In the genomic region with DNA sequence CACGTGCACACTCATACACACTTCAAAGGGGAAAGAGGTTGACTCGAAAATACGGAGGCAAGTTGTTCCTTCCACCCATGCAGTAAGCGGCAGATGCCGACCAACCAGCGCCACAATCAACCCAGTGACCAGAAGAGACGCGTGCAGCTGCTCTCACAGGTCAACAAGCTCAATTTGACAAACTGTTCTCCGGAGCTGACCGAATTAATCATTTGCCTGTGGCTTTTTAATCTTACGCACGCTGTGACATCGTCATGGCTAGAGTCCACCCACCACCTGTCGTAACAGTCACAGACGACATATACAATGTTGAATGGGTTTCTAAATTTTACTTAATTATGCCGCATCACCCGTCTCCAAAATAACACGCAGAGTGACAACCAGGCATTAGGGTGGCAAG, we compare ENCODE assay signal across 22 mouse cellular contexts.
DNase-seq lines count a peak whose midpoint lies in the region; ATAC-seq and TF ChIP-seq lines count a peak whose summit lies in the region.
"Had no signal": no experiment of that assay in that cellular context is flagged by ENCODE, and none has a peak within 500 bp of the region (broad histone marks: within the 10 kb centered on the region; RNA-seq: fewer than 3 reads in every experiment).

No protein-coding gene starts in this region.

- WGBS in hindbrain, embryonic 10.5 days, result 85% methylated on average over 18 of the region's 18 CpGs
- 64% methylated on average over 18 of the region's 18 CpGs for WGBS in hindbrain, embryonic 12.5 days
- 73% methylated on average over 18 of the region's 18 CpGs for WGBS in kidney, embryonic 16.5 days

- no peak overlapping the region for H3K4me3 ChIP-seq in hindbrain, embryonic 10.5 days
- H3K4me3 ChIP-seq in hindbrain, embryonic 12.5 days, result no peak overlapping the region
- H3K4me3 ChIP-seq in kidney, embryonic 16.5 days (ENCODE audit: low read length), result no peak overlapping the region
- H3K4me3 ChIP-seq: erythroblast, embryonic 14.5 days; heart, embryonic 15.5 days; layer of hippocampus, adult 2 months; limb, embryonic 10.5 days; liver, embryonic 15.5 days; midbrain, embryonic 13.5 days; neural tube, embryonic 15.5 days had no signal

- no peak overlapping the region for H3K9ac ChIP-seq in hindbrain, embryonic 12.5 days
- H3K9ac ChIP-seq in kidney, embryonic 16.5 days (replicated peaks; ENCODE audit: low read length), result no peak overlapping the region
- H3K9ac ChIP-seq: heart, embryonic 15.5 days; liver, embryonic 15.5 days; midbrain, embryonic 13.5 days; neural tube, embryonic 15.5 days had no signal

- no peak for TF ChIP-seq CTCF in brain, embryonic 14.5 days (IDR thresholded peaks at IDR 0.05; ENCODE audit: borderline replicate concordance, extremely low read depth, insufficient read depth, insufficient read length)

- H3K4me1 ChIP-seq in hindbrain, embryonic 10.5 days (replicated peaks), result peaks cover 24% of the 10 kb centered on the region
- H3K4me1 ChIP-seq in hindbrain, embryonic 12.5 days, result peaks cover 13% of the 10 kb centered on the region
- H3K4me1 ChIP-seq in kidney, embryonic 16.5 days (ENCODE audit: insufficient read depth, low read length), result no peaks in the 10 kb centered on the region
- H3K4me1 ChIP-seq: heart, embryonic 15.5 days; liver, embryonic 15.5 days had no signal

- no peak overlapping the region for H3K4me2 ChIP-seq in hindbrain, embryonic 12.5 days (replicated peaks)
- no peak overlapping the region for H3K4me2 ChIP-seq in kidney, embryonic 16.5 days (replicated peaks; ENCODE audit: low read depth, low read length)
- H3K4me2 ChIP-seq: heart, embryonic 15.5 days; liver, embryonic 15.5 days; midbrain, embryonic 13.5 days; neural tube, embryonic 15.5 days had no signal

- H3K27me3 ChIP-seq in hindbrain, embryonic 10.5 days (ENCODE audit: insufficient read depth, poor library complexity, severe bottlenecking), result no peaks in the 10 kb centered on the region
- no peaks in the 10 kb centered on the region for H3K27me3 ChIP-seq in hindbrain, embryonic 12.5 days
- H3K27me3 ChIP-seq in kidney, embryonic 16.5 days (ENCODE audit: insufficient read depth, low read length), result no peaks in the 10 kb centered on the region
- H3K27me3 ChIP-seq: CH12.LX; heart, embryonic 15.5 days; liver, embryonic 15.5 days; midbrain, embryonic 13.5 days; neural tube, embryonic 15.5 days had no signal

- no peak for DNase-seq in hindbrain, embryonic 10.5 days (ENCODE audit: low spot score)
- DNase-seq in kidney, postnatal 14 days, result no peak
- DNase-seq in brain, embryonic 14.5 days (ENCODE audit: low read depth), result peak; percentile 37
- peak; percentile 17 for DNase-seq in mesoderm, embryonic 11.5 days (ENCODE audit: low read depth, low spot score)
- no peak for DNase-seq in right cerebral cortex, postnatal 14 days
- DNase-seq: cerebellum, adult 8-10 months; gastrocnemius, postnatal 14 days; heart, postnatal 4 days; lung, postnatal 10 days; right cerebral cortex, postnatal 4 days; thymus, adult 2 months had no signal

- no peaks in the 10 kb centered on the region for H3K36me3 ChIP-seq in hindbrain, embryonic 10.5 days
- H3K36me3 ChIP-seq in hindbrain, embryonic 12.5 days, result no peaks in the 10 kb centered on the region
- no peaks in the 10 kb centered on the region for H3K36me3 ChIP-seq in kidney, embryonic 16.5 days (ENCODE audit: insufficient read depth, low read length)
- H3K36me3 ChIP-seq: heart, embryonic 15.5 days; limb, embryonic 10.5 days; liver, embryonic 15.5 days; midbrain, embryonic 13.5 days; neural tube, embryonic 15.5 days had no signal

- no peak for ATAC-seq in hindbrain, embryonic 12.5 days (ENCODE audit: low FRiP score)
- ATAC-seq in kidney, embryonic 16.5 days (ENCODE audit: low FRiP score, low TSS enrichment), result 0 out of 2 replicates have a peak, but pooled peaks have one; percentile 23
- ATAC-seq: forebrain, embryonic 14.5 days; midbrain, embryonic 13.5 days had no signal

- peak overlapping the region; percentile 57; the same call in 1 of the 2 replicates for H3K27ac ChIP-seq in hindbrain, embryonic 10.5 days
- no peak overlapping the region for H3K27ac ChIP-seq in hindbrain, embryonic 12.5 days
- no peak overlapping the region for H3K27ac ChIP-seq in kidney, embryonic 16.5 days (ENCODE audit: low read length)
- H3K27ac ChIP-seq: heart, embryonic 15.5 days; layer of hippocampus, adult 2 months; limb, embryonic 10.5 days; liver, embryonic 15.5 days; midbrain, embryonic 13.5 days; neural tube, embryonic 15.5 days had no signal

- H3K9me3 ChIP-seq in hindbrain, embryonic 10.5 days, result no peaks in the 10 kb centered on the region
- H3K9me3 ChIP-seq in hindbrain, embryonic 12.5 days (replicated peaks), result 0 out of 2 replicates have a peak, but pooled peaks cover 3% of the 10 kb centered on the region
- no peaks in the 10 kb centered on the region for H3K9me3 ChIP-seq in kidney, embryonic 16.5 days (ENCODE audit: low read length)
- H3K9me3 ChIP-seq: heart, embryonic 15.5 days; limb, embryonic 10.5 days; liver, embryonic 15.5 days had no signal

- TF ChIP-seq POLR2A in brain, embryonic 14.5 days (IDR thresholded peaks at IDR 0.05; ENCODE audit: borderline replicate concordance, extremely low read depth, insufficient read depth, insufficient read length, poor library complexity, severe bottlenecking), result no peak

Comparison
In these comparisons a context has a peak if more than half of its experiments do, and no peak if none do; other contexts are left out.
1. DNase-seq: peak in brain, embryonic 14.5 days (single experiment) and mesoderm, embryonic 11.5 days (single experiment); none in hindbrain, embryonic 10.5 days (single experiment), kidney, postnatal 14 days (single experiment) and right cerebral cortex, postnatal 14 days (single experiment).